Mouse (Mus musculus): ENCODE results near the gene Oscp1. TPM values are rescaled to one million over a fixed set of nuclear protein-coding genes. Genes with fewer than 3 reads are reported as not detected.

Gene Oscp1
- total RNA-seq, 2 experiments from 2014 or later = 1.3 to 8.9 TPM

DNA sequence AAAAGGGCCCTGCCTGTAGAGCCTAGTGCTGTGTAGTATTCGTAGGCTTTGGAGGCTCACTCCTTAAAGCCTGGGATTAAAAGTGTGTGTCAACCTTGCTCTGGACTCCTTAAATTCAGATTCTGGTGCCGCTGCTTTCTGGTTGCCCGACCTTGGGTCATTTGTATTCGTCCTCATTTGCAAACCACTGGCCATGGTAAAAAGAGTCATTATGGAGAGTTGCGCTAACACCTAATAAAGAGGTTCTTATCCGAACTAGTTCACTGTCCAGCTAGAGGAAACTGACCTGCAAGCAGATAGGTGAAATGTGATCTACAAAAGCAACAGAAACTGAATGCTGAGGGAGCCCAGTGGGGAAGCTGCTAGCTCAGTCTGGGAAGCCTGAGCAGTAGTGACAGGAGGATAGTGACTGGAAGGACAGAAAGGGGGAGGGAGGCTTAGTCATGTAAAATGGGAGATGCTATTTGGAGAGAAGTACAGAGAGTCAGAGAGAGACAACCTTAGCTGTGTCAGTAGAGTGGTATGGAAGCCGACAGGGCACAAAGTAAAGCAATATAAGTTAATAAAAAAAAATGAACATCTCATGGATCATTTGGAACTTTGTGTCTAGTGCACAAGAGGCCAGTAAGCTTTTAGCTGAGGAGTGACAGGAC lies 46.9 kb downstream of the Oscp1 start:
- no peak for ATAC-seq (replicated peaks; ENCODE audit: low FRiP score, poor library complexity, severe bottlenecking)

GRCm38 (mm10) chr4:126108061-126108740 lies 49.8 kb downstream of the Oscp1 start:
- ATAC-seq (replicated peaks; ENCODE audit: low FRiP score, poor library complexity, severe bottlenecking) = no peak

DNA sequence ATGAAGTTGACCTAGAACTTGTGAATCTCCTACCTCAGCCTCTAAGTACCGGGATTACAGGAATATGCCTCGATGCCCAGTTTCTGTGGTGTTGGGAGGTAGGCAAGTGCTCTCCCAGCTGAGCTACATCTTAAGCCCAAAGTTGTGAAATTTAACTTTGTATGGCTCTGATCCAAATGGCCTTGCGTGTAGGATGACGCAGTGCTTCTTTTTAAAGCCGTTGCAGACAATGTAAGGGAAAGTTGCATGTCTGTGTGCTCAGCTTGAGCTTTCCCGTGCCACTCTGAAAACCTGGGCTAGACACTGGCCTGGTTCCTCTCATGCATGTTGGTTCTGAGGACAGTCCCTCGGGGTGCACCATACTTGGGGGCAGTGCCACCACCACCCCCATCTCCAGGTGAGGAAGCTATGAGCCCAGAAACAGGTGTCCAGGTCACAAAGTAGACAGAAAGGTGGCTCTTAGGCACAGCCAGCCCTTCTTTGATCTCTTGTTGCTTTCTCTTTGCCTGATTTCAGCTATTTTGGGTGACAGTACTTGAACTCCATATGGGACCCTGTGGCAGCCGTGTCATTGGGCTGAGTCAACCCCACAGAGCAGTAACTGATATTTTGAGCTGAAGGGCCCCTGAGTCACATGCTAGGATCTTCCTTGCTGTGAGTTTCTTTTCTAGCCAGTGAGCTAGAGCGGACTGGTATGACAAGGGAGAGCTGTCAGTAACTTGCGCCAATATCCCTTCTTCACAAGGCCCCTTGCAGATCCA lies 51.4 kb downstream of the Oscp1 start:
- no peak for ATAC-seq (replicated peaks; ENCODE audit: low FRiP score, poor library complexity, severe bottlenecking)

- no peak; the same call in 1 of the 2 replicates for ATAC-seq (replicated peaks; ENCODE audit: low FRiP score, poor library complexity, severe bottlenecking)
Observed at GRCm38 (mm10) chr4:126110374-126111152, 52.2 kb downstream of the Oscp1 start.

DNA sequence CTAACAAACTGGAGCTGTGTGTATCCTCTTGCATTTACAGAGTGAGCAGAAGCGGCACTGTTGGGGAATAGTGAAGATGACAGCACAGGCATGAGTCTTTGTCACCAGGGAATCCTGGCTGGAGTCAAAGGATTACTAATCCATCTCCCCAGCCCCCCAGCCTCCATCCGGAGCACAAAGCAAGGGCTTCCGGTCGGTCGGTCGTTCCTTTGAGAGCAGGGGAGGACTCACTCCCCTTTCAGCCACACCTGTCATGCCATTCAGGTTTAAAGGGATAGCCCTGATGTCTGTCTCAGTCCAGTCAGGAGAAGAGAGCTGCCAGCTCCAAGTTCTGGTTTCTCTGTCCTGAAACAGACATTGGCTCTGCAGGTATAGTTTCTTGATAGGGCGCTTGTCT lies 52.8 kb downstream of the Oscp1 start:
- ATAC-seq (replicated peaks; ENCODE audit: low FRiP score, poor library complexity, severe bottlenecking) = no peak

- ATAC-seq (replicated peaks; ENCODE audit: low FRiP score, poor library complexity, severe bottlenecking) = no peak
Observed at GRCm38 (mm10) chr4:126113243-126113642, 54.9 kb downstream of the Oscp1 start.

DNA sequence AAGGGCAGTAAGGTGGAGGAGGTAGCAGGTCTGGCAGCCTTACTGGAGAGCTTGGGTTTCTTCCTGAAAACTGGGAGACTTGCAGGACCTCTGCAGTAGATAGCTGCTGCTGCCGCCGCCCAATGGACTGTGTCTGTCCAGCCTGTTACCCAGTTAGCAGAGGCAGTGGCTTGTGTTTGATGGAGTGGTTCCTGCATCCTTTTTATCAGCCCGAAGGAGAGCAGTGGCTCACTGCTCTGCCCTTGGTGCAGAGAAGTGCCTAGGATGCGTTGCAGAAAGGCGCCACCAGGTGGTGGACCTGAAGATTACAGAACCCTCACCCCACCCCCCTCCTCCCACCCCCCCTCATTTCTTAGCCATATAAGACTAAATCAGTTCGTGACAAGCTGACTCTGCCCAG lies 55.6 kb downstream of the Oscp1 start:
- ATAC-seq (replicated peaks; ENCODE audit: low FRiP score, poor library complexity, severe bottlenecking) = no peak

GRCm38 (mm10) chr4:126115411-126115810 lies 57.0 kb downstream of the Oscp1 start:
- no peak for ATAC-seq (replicated peaks; ENCODE audit: low FRiP score, poor library complexity, severe bottlenecking)

DNA sequence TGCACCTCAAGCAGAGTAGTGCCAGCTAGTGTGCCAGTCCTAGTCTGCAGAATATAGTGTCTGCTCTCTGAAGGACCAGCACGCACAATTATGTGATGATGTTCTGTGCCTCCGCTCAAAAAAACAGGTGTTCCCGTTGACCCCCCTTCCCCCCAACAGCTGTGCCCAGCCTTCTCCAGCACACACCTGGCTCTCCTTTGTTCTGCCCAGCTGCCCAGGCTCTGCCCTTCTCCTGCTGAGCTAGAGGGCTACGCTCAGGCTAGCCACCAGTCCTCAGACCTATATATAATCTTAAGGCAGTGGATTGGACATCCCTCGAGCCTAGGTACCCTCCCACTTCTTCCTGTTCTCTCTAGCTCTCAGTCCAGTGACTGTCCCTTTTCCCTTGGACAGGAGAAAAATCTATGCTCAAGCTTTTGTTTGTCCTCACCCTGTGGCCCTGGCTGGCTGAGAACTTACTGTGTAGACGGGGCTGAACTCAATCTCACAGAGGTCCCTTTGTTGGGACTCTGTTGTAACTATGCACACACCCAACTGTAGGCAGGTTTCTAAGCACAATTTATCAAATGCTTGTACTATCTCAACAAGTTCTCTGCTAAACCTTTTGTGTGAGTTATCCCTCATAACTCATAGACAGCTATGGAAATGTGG lies 57.6 kb downstream of the Oscp1 start:
- ATAC-seq (replicated peaks; ENCODE audit: low FRiP score, poor library complexity, severe bottlenecking) = no peak

DNA sequence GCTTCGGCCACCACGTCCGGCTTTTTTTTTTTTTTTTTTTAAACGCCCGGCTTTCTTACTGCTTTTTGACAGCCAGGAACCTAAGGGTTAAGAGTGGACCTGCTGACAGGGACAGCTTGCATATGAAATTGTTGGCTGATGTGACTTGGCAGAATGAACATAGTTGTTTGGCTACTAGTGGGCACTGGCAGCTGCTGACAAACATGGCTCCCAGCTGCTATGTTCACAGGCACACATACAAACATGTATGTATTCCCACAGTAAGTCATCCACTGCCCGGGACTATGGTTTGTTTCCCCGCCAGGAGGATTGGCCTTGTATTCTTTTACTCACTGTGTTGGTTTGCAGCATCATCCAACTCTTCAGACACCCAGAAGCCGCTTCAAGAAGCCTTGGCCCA lies 58.8 kb downstream of the Oscp1 start:
- no peak for ATAC-seq (replicated peaks; ENCODE audit: low FRiP score, poor library complexity, severe bottlenecking)

DNA sequence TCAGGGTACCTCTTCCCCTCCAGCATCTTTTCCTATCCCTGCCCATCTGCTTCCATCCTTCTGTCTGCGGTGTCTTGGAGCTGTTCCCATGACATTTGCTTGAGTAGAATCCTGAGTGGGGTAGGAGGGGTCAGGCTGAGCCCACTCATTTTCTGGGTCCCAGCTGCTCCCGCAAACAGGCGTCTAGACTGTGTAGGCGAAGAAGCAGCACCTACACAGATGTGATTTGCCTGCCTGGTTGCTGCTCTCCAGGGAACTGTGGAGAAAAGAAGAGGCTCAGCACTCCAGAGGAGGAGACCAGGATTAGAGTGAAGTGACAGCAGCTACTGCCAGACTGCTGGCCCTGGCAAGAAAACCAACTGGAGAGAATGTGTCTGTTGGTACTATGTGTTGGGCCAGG lies 60.3 kb downstream of the Oscp1 start:
- ATAC-seq (replicated peaks; ENCODE audit: low FRiP score, poor library complexity, severe bottlenecking) = no peak

DNA sequence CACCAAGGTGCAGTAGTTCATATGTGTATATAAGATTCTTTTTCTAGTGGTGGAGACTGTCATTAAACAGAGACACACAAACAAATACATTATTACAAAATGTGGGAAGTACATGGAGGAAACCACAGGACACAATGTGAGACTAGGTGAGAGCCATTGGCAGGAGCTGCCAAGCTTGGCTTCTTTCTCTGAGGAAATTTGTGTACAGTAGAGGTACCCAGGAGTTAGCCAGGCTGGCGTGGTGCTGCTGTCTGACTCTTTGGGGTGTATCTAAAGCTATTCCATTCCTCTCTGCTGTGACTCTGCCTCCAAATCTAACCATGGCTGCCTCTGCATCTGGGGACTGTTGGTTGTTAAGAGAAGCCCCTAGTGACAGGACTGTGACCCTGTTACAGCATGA lies 60.7 kb downstream of the Oscp1 start:
- ATAC-seq (replicated peaks; ENCODE audit: low FRiP score, poor library complexity, severe bottlenecking) = no peak

GRCm38 (mm10) chr4:126120052-126120451 lies 61.7 kb downstream of the Oscp1 start:
- no peak for ATAC-seq (replicated peaks; ENCODE audit: low FRiP score, poor library complexity, severe bottlenecking)

- ATAC-seq (replicated peaks; ENCODE audit: low FRiP score, poor library complexity, severe bottlenecking) = no peak
Observed at GRCm38 (mm10) chr4:126120506-126120905, 62.1 kb downstream of the Oscp1 start.

DNA sequence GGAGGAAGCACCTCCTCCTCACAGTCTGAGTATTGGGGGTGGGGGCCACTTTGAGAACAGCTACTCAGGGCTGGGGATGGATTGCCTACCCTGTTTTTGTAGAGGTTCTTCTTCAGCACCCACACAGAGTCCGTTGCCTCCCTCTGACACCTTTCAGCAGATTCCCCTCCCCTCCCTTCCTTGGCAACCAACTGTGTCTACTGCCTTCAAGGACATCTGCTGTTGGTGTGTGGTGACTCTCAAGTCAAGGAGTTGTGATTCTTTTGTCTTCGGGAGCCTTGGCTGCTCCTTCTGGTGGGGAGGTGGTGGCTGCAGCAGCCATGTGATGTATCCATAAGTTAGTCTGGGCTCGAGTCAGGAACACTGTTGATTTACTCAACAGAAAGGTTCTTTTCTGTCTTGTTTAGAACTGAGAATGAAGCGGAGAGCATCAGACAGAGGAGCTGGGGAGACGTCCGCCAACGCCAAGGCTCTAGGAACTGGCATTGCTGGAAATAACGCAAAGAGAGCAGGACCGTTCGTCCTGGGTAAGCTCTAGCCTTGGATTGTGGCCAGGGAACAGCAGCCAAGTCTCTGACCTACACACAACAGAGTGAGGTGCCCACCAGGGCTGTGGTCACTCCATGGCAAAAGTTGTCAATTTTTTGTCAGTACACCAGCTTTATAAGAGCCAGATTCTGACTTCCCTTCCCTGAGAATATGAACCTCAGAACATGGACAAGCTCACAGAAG lies 65.1 kb downstream of the Oscp1 start:
- no peak for ATAC-seq (replicated peaks; ENCODE audit: low FRiP score, poor library complexity, severe bottlenecking)

GRCm38 (mm10) chr4:126130502-126130901 lies 72.1 kb downstream of the Oscp1 start:
- ATAC-seq (replicated peaks; ENCODE audit: low FRiP score, poor library complexity, severe bottlenecking) = no peak

DNA sequence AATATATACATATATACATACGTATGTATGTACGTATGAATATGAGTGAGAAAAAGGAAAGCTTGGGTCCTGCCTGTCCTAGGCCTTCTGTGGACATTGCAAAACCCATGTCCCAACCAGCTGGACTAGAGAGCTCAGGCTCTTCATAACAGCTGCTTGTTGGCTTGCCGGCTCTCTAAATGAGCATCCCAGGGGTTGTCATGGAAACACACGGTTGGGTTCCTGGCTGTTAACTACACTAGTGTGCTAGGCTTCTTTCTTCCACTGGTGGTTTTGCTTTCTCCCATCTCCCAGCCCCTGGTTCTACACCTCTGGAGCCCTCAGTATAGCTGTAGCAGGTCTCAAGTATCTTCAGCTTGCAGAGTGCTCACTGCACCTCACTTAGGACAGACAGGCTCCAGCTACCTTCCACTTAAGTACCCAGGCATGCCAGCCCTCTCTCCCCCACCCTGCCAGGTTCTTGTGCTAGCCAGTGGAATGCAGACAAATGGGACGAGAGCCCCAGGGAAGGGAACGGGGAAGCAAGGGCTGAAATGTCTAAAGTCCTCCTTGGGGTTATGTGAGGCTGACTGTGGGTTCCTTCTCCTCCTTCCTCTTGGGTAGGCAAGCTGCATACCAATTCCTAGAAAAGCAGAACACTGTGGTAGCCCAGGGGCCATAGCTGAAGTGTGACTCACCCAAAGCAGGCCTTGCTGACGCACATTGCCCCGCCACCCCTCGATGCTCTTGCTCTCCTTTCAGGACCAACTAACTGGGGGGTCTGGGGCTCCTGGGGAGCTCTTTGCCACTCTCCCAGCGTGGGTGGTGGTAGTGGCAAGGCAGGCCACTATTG lies 73.1 kb downstream of the Oscp1 start:
- ATAC-seq (replicated peaks; ENCODE audit: low FRiP score, poor library complexity, severe bottlenecking) = no peak

- no peak for ATAC-seq (replicated peaks; ENCODE audit: low FRiP score, poor library complexity, severe bottlenecking)
Observed at GRCm38 (mm10) chr4:126132636-126133264, 74.4 kb downstream of the Oscp1 start.
